Mouse (Mus musculus) heart, postnatal 0 days (tissue): Measurements from ENCODE around the gene Parp14.

Experiments
- CTCF ChIP-seq: IDR thresholded peaks from 2 replicates; pipeline ENCODE4 v1.5.1; 2016; ENCODE audit warnings: antibody characterized with exemption, control low read depth, low read depth
- EP300 ChIP-seq: IDR thresholded peaks from 2 replicates; pipeline ENCODE4 v1.6.1; 2016; ENCODE audit warnings: antibody characterized with exemption, low read depth

- TF ChIP-seq CTCF (peak; percentile 32; the same call in 1 of the 2 replicates), EP300 (no peak)
Observed at GRCm38 (mm10) chr16:35890645-35891044, 19.3 kb upstream of the Parp14 start.
